Mouse (Mus musculus): ENCODE data around the gene Slc25a43.

Slc25a43 gene

GRCm38 (mm10) chrX:36823932-36824711 is 80.7 kb downstream of the Slc25a43 start:
- DNase-seq (ENCODE audit: low spot score), result no peak

GRCm38 (mm10) chrX:36825032-36825431 is 81.6 kb downstream of the Slc25a43 start:
- DNase-seq (ENCODE audit: low spot score), result no peak

All from embryo, embryonic 10.5 days (tissue).